Mouse (Mus musculus): ENCODE measurements at regions not wholly inside any gene's neighbourhood (a gene's known extent, or its start where the extent isn't known, plus 50 kb on each side); places are given as distances from the start of the nearest gene placed in this dataset.

DNA sequence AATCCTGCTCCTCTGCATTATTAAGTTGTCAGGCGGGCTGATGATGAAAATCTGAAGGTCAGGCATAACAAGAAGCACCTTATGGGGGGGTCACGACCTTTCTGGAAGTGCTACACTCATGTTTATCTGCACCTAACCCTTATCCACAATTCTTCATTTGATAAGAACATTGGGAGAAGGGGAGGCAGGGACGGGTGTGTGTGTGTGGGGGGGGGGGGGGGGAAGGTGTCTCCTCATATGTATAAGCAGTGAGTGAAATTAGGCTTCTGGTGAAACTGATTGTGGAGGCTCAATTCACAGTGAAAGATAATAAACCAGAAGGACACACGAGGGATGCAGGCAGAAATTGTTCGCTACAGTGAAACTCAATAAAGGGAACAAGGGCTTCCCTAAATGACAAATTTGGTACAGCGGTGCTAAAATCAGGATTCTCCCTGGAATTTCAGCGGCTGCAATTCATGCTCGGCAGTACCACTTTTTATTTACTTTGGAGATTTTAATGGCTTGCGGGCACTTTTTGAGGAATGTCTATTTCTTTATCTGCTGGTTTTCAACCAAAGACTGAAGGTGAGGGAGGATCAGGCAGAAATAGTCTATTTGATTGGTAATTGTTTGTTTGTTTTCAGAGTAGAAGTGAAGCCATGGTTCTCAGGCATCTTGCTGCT, 327.2 kb downstream of the Gm10295 start:
- TF ChIP-seq CTCF (IDR thresholded peaks at IDR 0.05; ENCODE audit: low read depth, low read length) = no peak
- TF ChIP-seq POLR2A (IDR thresholded peaks at IDR 0.05; ENCODE audit: extremely low read depth, insufficient read depth, low read length) = no peak
